Mouse (Mus musculus): Measurements from ENCODE around the gene Lrrc9. TPM values are rescaled to one million over a fixed set of nuclear protein-coding genes. Genes with fewer than 3 reads are reported as not detected.

Lrrc9 gene
- 0.22 and 0.83 TPM in 2 replicates for polyA plus RNA-seq (2012; rRNA removed; ENCODE audit: low replicate concordance)

DNA sequence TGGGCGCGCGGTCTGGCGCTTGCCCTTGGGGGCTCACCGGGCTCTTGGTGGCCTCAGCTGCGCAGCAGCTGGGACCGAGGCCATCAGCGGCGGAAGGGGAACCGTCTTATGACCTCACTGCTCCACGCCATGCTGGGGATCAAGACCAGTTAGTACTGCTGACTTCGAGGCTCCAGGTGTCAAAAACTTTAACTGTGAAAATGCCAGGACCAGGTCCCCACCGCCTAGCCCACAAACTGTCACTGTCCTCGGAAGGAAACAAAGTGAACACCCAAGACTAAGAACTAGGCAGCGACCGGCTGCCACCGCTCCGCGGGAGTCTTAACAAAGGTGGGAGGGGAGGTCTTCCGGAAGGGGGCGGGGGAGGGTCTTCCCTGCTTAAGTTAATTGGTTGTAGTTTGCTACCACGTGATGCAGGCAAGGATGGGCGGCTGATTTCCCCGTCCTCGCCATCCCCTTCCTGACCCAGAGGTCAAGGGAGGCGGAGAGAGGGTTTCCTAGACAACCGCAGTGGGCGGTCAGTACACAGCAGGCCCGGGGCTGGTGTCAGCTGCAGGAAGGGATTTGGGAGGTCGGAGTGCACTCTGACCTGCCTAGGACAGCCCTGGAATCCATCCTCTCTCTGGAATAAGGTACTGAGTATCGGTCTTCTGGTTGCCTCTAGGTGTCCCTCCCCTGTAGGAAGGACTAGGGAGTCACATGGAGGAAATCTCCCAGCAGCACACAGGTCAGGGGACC is at the start of gene Lrrc9:
TSS of gene Lrrc9 (plus strand) at position 28 of the 738 bp plus-strand sequence.

DNA sequence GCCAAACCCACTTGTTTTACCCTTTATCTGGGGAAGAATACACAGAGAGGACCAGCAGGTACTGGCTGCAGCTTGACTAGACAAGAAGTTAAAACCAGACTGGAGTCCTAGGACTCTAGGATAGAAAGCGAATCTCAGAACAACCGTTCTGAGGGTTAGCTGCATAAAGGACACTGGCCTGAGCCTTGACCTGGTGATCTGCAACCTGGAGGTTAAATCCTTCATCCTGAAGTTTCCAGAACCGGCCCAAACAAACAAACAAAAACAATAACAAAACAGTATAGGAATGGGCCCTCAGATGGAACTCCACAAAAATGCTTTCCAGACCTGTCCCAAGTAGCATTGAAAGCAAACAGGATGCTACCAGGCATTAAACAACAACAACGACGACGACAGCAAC is 32.7 kb upstream of the Lrrc9 start, which contains the start of gene Rtn1:
TSS of gene Rtn1 (minus strand) at position 101 of the 400 bp plus-strand sequence.

DNA sequence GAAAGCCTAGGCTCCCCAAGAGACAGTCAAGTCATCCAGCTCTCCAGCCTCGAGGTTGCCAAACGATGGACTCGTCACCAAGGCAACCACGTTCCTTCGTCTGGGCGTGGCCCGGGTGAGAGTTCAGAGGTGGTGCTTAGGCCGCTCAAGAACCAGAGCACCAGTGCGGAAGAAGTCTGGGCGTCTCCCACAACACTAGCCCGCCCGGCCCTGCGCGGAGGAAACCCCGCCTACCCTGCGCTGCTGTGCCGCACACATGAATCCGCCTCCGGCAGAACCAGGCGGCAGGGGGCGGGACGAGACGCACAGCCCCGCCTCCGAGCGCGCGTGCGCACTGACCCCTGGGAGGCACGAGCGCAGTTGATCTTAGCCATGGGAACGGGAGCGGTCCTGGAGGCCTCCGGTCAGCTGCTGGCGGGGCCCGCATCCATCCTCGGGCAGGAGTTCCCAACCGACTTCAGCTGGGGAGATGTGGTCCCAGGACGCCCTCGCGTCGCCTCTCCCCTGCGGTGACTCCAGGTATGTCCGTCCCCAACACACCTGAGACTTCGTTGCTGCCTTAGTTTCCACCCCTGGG is 94.4 kb downstream of the Lrrc9 start, which contains the start of gene Pcnx4:
TSS of gene Pcnx4 (plus strand) at position 363 of the 577 bp plus-strand sequence.

Other genes with a start within 250 kb of the Lrrc9 start
- gene Rtn1, start 32.8 kb upstream of the Lrrc9 start, polyA plus RNA-seq (2012; rRNA removed; ENCODE audit: low replicate concordance) = 6.6 and 7.4 TPM in 2 replicates
- gene Pcnx4, start 94.5 kb downstream of the Lrrc9 start, polyA plus RNA-seq (2012; rRNA removed; ENCODE audit: low replicate concordance) = 2.9 and 5.7 TPM in 2 replicates
- gene Gm4756, start 207.8 kb downstream of the Lrrc9 start, polyA plus RNA-seq (2012; rRNA removed; ENCODE audit: low replicate concordance) = 0.20 TPM in 1 of 2 replicates, not detected in the other
- 78.0 and 120 TPM in 2 replicates for gene Dhrs7, start 223.0 kb downstream of the Lrrc9 start, polyA plus RNA-seq (2012; rRNA removed; ENCODE audit: low replicate concordance)